Mouse (Mus musculus) urinary bladder, postnatal 4 days (tissue): ENCODE results near the gene Gm49368.
"Not testable (repeated sequence)": the region's sequence is repeated elsewhere in the genome, so short reads cannot be mapped to it uniquely, and the experiment has no call there.

ENCODE experiments used
- DNase-seq, 2 experiments: peaks; one replicate each; pipeline ENCODE4 v3.0.0; 2021 to 2022; ENCODE audit warnings: low spot score in 2 of 2

Gm49368 gene

GRCm38 (mm10) chr7:128062456-128062855 lies at the start of gene Gm49368, which contains the start of gene Itgam:
Gene Gm49368, plus strand, starts transcription at chr7:128062683.
Gene Itgam, plus strand, starts transcription at chr7:128062640.
- no peak for DNase-seq

GRCm38 (mm10) chr7:128013116-128013515 lies 49.4 kb upstream of the Gm49368 start:
- DNase-seq, result no peak

GRCm38 (mm10) chr7:128016134-128016533 lies 46.3 kb upstream of the Gm49368 start:
- not testable (repeated sequence) for DNase-seq

- no peak for DNase-seq
These were observed 45.8 kb upstream of the Gm49368 start for GRCm38 (mm10) chr7:128016650-128017049.

- DNase-seq, result no peak
These were observed 44.2 kb upstream of the Gm49368 start for GRCm38 (mm10) chr7:128018275-128018674.

- no peak for DNase-seq
These were observed 43.3 kb upstream of the Gm49368 start for GRCm38 (mm10) chr7:128019187-128019586.

- no peak for DNase-seq
These were observed 39.5 kb upstream of the Gm49368 start for GRCm38 (mm10) chr7:128022974-128023373.

GRCm38 (mm10) chr7:128023565-128023964 lies 38.9 kb upstream of the Gm49368 start:
- DNase-seq, result no peak

GRCm38 (mm10) chr7:128024364-128024763 lies 38.1 kb upstream of the Gm49368 start:
- DNase-seq, result no peak

- DNase-seq, result no peak
These were observed 37.6 kb upstream of the Gm49368 start for GRCm38 (mm10) chr7:128024932-128025331.

GRCm38 (mm10) chr7:128025381-128025780 lies 37.1 kb upstream of the Gm49368 start:
- DNase-seq, result no peak

- DNase-seq, result no peak
These were observed 31.0 kb upstream of the Gm49368 start for GRCm38 (mm10) chr7:128031403-128031976.

GRCm38 (mm10) chr7:128032290-128032988 lies 30.0 kb upstream of the Gm49368 start:
- no peak for DNase-seq

- no peak for DNase-seq
These were observed 29.5 kb upstream of the Gm49368 start for GRCm38 (mm10) chr7:128032989-128033293.

GRCm38 (mm10) chr7:128033616-128034015 lies 28.9 kb upstream of the Gm49368 start:
- DNase-seq, result no peak

- DNase-seq, result not testable (repeated sequence)
These were observed 20.2 kb upstream of the Gm49368 start for GRCm38 (mm10) chr7:128042161-128042820.

- DNase-seq, result no peak
These were observed 18.2 kb upstream of the Gm49368 start for GRCm38 (mm10) chr7:128044142-128044785.

GRCm38 (mm10) chr7:128045640-128046039 lies 16.8 kb upstream of the Gm49368 start:
- DNase-seq, result no peak

- DNase-seq, result no peak
These were observed 13.7 kb upstream of the Gm49368 start for GRCm38 (mm10) chr7:128048819-128049218.

GRCm38 (mm10) chr7:128049254-128049653 lies 13.2 kb upstream of the Gm49368 start:
- DNase-seq, result no peak

- DNase-seq, result no peak
These were observed 11.7 kb upstream of the Gm49368 start for GRCm38 (mm10) chr7:128050739-128051138.

GRCm38 (mm10) chr7:128053061-128053460 lies 9.4 kb upstream of the Gm49368 start:
- DNase-seq, result no peak
